Mouse (Mus musculus): ENCODE measurements around the gene Ubl4b. TPM values are rescaled to one million over a fixed set of nuclear protein-coding genes. Genes with fewer than 3 reads are reported as not detected.

The Ubl4b gene
- polyA plus RNA-seq, 1 experiment from 2014 or later: not detected

- Histone ChIP-seq H3K9me3 (replicated peaks; ENCODE audit: control insufficient read depth, low read length) (no peaks in the 10 kb centered on the region), H3K27me3 (ENCODE audit: control insufficient read depth, insufficient read depth, low read depth, low read length) (no peaks in the 10 kb centered on the region), H3K4me2 (ENCODE audit: low read depth, low read length) (no peak overlapping the region), H3K9ac (ENCODE audit: low read depth, low read length) (no peak overlapping the region), H3K4me3 (ENCODE audit: low read depth, low read length) (no peak overlapping the region), H3K4me1 (ENCODE audit: control insufficient read depth, low read depth, low read length) (no peaks in the 10 kb centered on the region), H3K36me3 (ENCODE audit: control insufficient read depth, insufficient read depth) (no peaks in the 10 kb centered on the region), H3K27ac (ENCODE audit: low read length) (no peak overlapping the region)
- 7% methylated on average over 3 of the region's 3 CpGs for WGBS (ENCODE audit: insufficient replicate concordance)
- no peak for ATAC-seq (ENCODE audit: low read depth)
Measured at GRCm38 (mm10) chr3:107559183-107559582, 4.3 kb upstream of the Ubl4b start.

- no peaks in the 10 kb centered on the region for H3K36me3 ChIP-seq (ENCODE audit: control insufficient read depth, insufficient read depth)
- no peaks in the 10 kb centered on the region for H3K9me3 ChIP-seq (replicated peaks; ENCODE audit: control insufficient read depth, low read length)
- no peaks in the 10 kb centered on the region for H3K27me3 ChIP-seq (ENCODE audit: control insufficient read depth, insufficient read depth, low read depth, low read length)
- H3K4me1 ChIP-seq (ENCODE audit: control insufficient read depth, low read depth, low read length): no peaks in the 10 kb centered on the region
- no peak overlapping the region for H3K27ac ChIP-seq (ENCODE audit: low read length)
- H3K9ac ChIP-seq (ENCODE audit: low read depth, low read length): no peak overlapping the region
- 37% methylated on average over 3 of the region's 3 CpGs for WGBS (ENCODE audit: insufficient replicate concordance)
- no peak overlapping the region for H3K4me3 ChIP-seq (ENCODE audit: low read depth, low read length)
- H3K4me2 ChIP-seq (ENCODE audit: low read depth, low read length): no peak overlapping the region
- ATAC-seq (ENCODE audit: low read depth): no peak
Measured at GRCm38 (mm10) chr3:107558740-107559139, 3.9 kb upstream of the Ubl4b start.

GRCm38 (mm10) chr3:107550409-107551049 lies 4.3 kb downstream of the Ubl4b start:
- H3K4me3 ChIP-seq (ENCODE audit: low read depth, low read length): no peak overlapping the region
- H3K4me1 ChIP-seq (ENCODE audit: control insufficient read depth, low read depth, low read length): no peaks in the 10 kb centered on the region
- no peaks in the 10 kb centered on the region for H3K9me3 ChIP-seq (replicated peaks; ENCODE audit: control insufficient read depth, low read length)
- no peak overlapping the region for H3K4me2 ChIP-seq (ENCODE audit: low read depth, low read length)
- no peak overlapping the region for H3K9ac ChIP-seq (ENCODE audit: low read depth, low read length)
- ATAC-seq (ENCODE audit: low read depth): no peak
- H3K27ac ChIP-seq (ENCODE audit: low read length): no peak overlapping the region
- no peaks in the 10 kb centered on the region for H3K36me3 ChIP-seq (ENCODE audit: control insufficient read depth, insufficient read depth)
- 67% methylated on average over 17 of the region's 17 CpGs for WGBS (ENCODE audit: insufficient replicate concordance)
- no peaks in the 10 kb centered on the region for H3K27me3 ChIP-seq (ENCODE audit: control insufficient read depth, insufficient read depth, low read depth, low read length)

- no peak for ATAC-seq (ENCODE audit: low read depth)
- 42% methylated on average over 2 of the region's 2 CpGs for whole genome bisulfite sequencing (ENCODE audit: insufficient replicate concordance)
- no peaks in the 10 kb centered on the region for H3K27me3 ChIP-seq (ENCODE audit: control insufficient read depth, insufficient read depth, low read depth, low read length)
- no peak overlapping the region for H3K4me3 ChIP-seq (ENCODE audit: low read depth, low read length)
- no peaks in the 10 kb centered on the region for H3K4me1 ChIP-seq (ENCODE audit: control insufficient read depth, low read depth, low read length)
- H3K36me3 ChIP-seq (ENCODE audit: control insufficient read depth, insufficient read depth): no peaks in the 10 kb centered on the region
- H3K9ac ChIP-seq (ENCODE audit: low read depth, low read length): no peak overlapping the region
- no peak overlapping the region for H3K4me2 ChIP-seq (ENCODE audit: low read depth, low read length)
- H3K9me3 ChIP-seq (replicated peaks; ENCODE audit: control insufficient read depth, low read length): no peaks in the 10 kb centered on the region
- H3K27ac ChIP-seq (ENCODE audit: low read length): no peak overlapping the region
Measured at GRCm38 (mm10) chr3:107546956-107547355, 7.9 kb downstream of the Ubl4b start.

GRCm38 (mm10) chr3:107545716-107546412 lies 9.0 kb downstream of the Ubl4b start:
- 41% methylated on average over 10 of the region's 10 CpGs for WGBS (ENCODE audit: insufficient replicate concordance)
- ATAC-seq (ENCODE audit: low read depth): no peak
- Histone ChIP-seq H3K9ac (ENCODE audit: low read depth, low read length) (no peak overlapping the region), H3K4me2 (ENCODE audit: low read depth, low read length) (no peak overlapping the region), H3K27me3 (ENCODE audit: control insufficient read depth, insufficient read depth, low read depth, low read length) (no peaks in the 10 kb centered on the region), H3K27ac (ENCODE audit: low read length) (no peak overlapping the region), H3K36me3 (ENCODE audit: control insufficient read depth, insufficient read depth) (no peaks in the 10 kb centered on the region), H3K4me3 (ENCODE audit: low read depth, low read length) (no peak overlapping the region), H3K4me1 (ENCODE audit: control insufficient read depth, low read depth, low read length) (no peaks in the 10 kb centered on the region), H3K9me3 (replicated peaks; ENCODE audit: control insufficient read depth, low read length) (no peaks in the 10 kb centered on the region)

GRCm38 (mm10) chr3:107545278-107545677 lies 9.6 kb downstream of the Ubl4b start:
- no peak for ATAC-seq (ENCODE audit: low read depth)
- Histone ChIP-seq H3K4me1 (ENCODE audit: control insufficient read depth, low read depth, low read length) (no peaks in the 10 kb centered on the region), H3K4me3 (ENCODE audit: low read depth, low read length) (no peak overlapping the region), H3K9ac (ENCODE audit: low read depth, low read length) (no peak overlapping the region), H3K27ac (ENCODE audit: low read length) (no peak overlapping the region), H3K4me2 (ENCODE audit: low read depth, low read length) (no peak overlapping the region), H3K9me3 (replicated peaks; ENCODE audit: control insufficient read depth, low read length) (no peaks in the 10 kb centered on the region), H3K27me3 (ENCODE audit: control insufficient read depth, insufficient read depth, low read depth, low read length) (no peaks in the 10 kb centered on the region), H3K36me3 (ENCODE audit: control insufficient read depth, insufficient read depth) (no peaks in the 10 kb centered on the region)
- 51% methylated on average over 5 of the region's 5 CpGs for WGBS (ENCODE audit: insufficient replicate concordance)

- WGBS (ENCODE audit: insufficient replicate concordance): 57% methylated on average over 8 of the region's 8 CpGs
- Histone ChIP-seq H3K4me2 (ENCODE audit: low read depth, low read length) (no peak overlapping the region), H3K36me3 (ENCODE audit: control insufficient read depth, insufficient read depth) (no peaks in the 10 kb centered on the region), H3K27ac (ENCODE audit: low read length) (no peak overlapping the region), H3K9me3 (replicated peaks; ENCODE audit: control insufficient read depth, low read length) (no peaks in the 10 kb centered on the region), H3K4me3 (ENCODE audit: low read depth, low read length) (no peak overlapping the region), H3K4me1 (ENCODE audit: control insufficient read depth, low read depth, low read length) (no peaks in the 10 kb centered on the region), H3K27me3 (ENCODE audit: control insufficient read depth, insufficient read depth, low read depth, low read length) (0 out of 2 replicates have a peak, but pooled peaks cover 2% of the 10 kb centered on the region), H3K9ac (ENCODE audit: low read depth, low read length) (no peak overlapping the region)
- no peak for ATAC-seq (ENCODE audit: low read depth)
Measured at GRCm38 (mm10) chr3:107543158-107544080, 11.5 kb downstream of the Ubl4b start.

GRCm38 (mm10) chr3:107542584-107542983 lies 12.3 kb downstream of the Ubl4b start:
- H3K9ac ChIP-seq (ENCODE audit: low read depth, low read length): no peak overlapping the region
- 0 out of 2 replicates have a peak, but pooled peaks cover 2% of the 10 kb centered on the region for H3K27me3 ChIP-seq (ENCODE audit: control insufficient read depth, insufficient read depth, low read depth, low read length)
- no peak overlapping the region for H3K4me3 ChIP-seq (ENCODE audit: low read depth, low read length)
- WGBS (ENCODE audit: insufficient replicate concordance): 45% methylated on average over 4 of the region's 4 CpGs
- H3K9me3 ChIP-seq (replicated peaks; ENCODE audit: control insufficient read depth, low read length): no peaks in the 10 kb centered on the region
- no peak overlapping the region for H3K27ac ChIP-seq (ENCODE audit: low read length)
- H3K4me1 ChIP-seq (ENCODE audit: control insufficient read depth, low read depth, low read length): no peaks in the 10 kb centered on the region
- no peak for ATAC-seq (ENCODE audit: low read depth)
- H3K36me3 ChIP-seq (ENCODE audit: control insufficient read depth, insufficient read depth): no peaks in the 10 kb centered on the region
- H3K4me2 ChIP-seq (ENCODE audit: low read depth, low read length): no peak overlapping the region
